Mouse (Mus musculus): Measurements from ENCODE around the gene Brd7.

DNA sequence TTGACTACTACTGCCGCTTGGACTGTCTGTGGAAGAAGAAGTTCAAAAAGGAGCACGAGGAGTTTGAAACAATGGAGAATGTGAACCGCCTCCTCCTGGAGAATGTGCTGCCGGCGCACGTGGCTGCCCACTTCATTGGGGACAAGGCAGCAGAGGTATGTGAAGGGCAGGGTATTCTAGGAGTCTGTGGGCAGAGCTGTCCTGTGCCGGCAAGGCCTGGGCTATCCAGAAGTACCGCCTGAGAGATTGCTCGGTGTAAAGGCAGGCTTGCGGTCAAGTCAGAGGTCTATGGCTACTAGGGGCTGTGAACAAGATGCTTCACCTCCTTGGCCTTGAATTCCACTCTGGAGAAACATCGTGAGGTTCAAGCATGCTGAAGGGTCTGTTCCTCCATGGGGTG is 37.2 kb downstream of the Brd7 start:
- TF ChIP-seq MYOG (IDR thresholded peaks at IDR 0.05; ENCODE audit: control insufficient read depth, extremely low read depth, insufficient read length) (no peak), USF1 (IDR thresholded peaks at IDR 0.05; ENCODE audit: low read depth) (no peak), FOSL1 (IDR thresholded peaks at IDR 0.05; ENCODE audit: insufficient read depth, low read length, poor library complexity, severe bottlenecking) (no peak)

Measured in C2C12 (cell line).